Comparison of ENCODE assay signal across 16 mouse cellular contexts in genomic region chr4:82401450-82402061, GRCm38 (mm10).
A peak's percentile ranks its signal among the peaks of the same experiment; 100 is the strongest.
DNase-seq lines count a peak whose midpoint lies in the region; ATAC-seq lines count a peak whose summit lies in the region.
"Had no signal": no experiment of that assay in that cellular context is flagged by ENCODE, and none has a peak within 500 bp of the region (broad histone marks: within the 10 kb centered on the region; RNA-seq: fewer than 3 reads in every experiment).

No protein-coding gene starts in this region.

- WGBS in heart, embryonic 12.5 days: 63% methylated on average over 3 of the region's 3 CpGs
- 40% methylated on average over 3 of the region's 3 CpGs for WGBS in lung, embryonic 15.5 days

- H3K4me3 ChIP-seq in heart, embryonic 12.5 days: no peak overlapping the region
- no peak overlapping the region for H3K4me3 ChIP-seq in lung, embryonic 15.5 days
- H3K4me3 ChIP-seq: layer of hippocampus, adult 2 months; left cerebral cortex, adult 2 months; midbrain, embryonic 12.5 days; stomach, embryonic 15.5 days had no signal

- no peak for ATAC-seq in heart, embryonic 12.5 days (ENCODE audit: insufficient number of reproducible peaks, low FRiP score)
- ATAC-seq in lung, embryonic 15.5 days (ENCODE audit: borderline replicate concordance, extremely low read depth, low FRiP score, low TSS enrichment): no peak
- no peak for ATAC-seq in megakaryocyte, adult 5-6 weeks (ENCODE audit: poor library complexity, severe bottlenecking)
- ATAC-seq: inflammation-experienced regulatory T-cells, adult 6 months had no signal

- no peaks in the 10 kb centered on the region for H3K27me3 ChIP-seq in heart, embryonic 12.5 days (replicated peaks)
- no peaks in the 10 kb centered on the region for H3K27me3 ChIP-seq in lung, embryonic 15.5 days
- H3K27me3 ChIP-seq: stomach, embryonic 15.5 days had no signal

- intact Hi-C loops in heart, postnatal 25 days (cut with DNase I): loop anchor here (2.0 to 5.0 kb wide), 2 partner anchors 43 to 101 kb away; no protein-coding TSS in a partner anchor

- peaks cover 68% of the 10 kb centered on the region for H3K4me1 ChIP-seq in heart, embryonic 12.5 days (replicated peaks)
- H3K4me1 ChIP-seq in lung, embryonic 15.5 days: peaks cover 65% of the 10 kb centered on the region

- H3K9ac ChIP-seq in heart, embryonic 12.5 days: no peak overlapping the region
- no peak overlapping the region for H3K9ac ChIP-seq in lung, embryonic 15.5 days
- H3K9ac ChIP-seq: midbrain, embryonic 12.5 days; stomach, embryonic 15.5 days had no signal

- no peak overlapping the region for H3K4me2 ChIP-seq in heart, embryonic 12.5 days
- no peak overlapping the region for H3K4me2 ChIP-seq in lung, embryonic 15.5 days
- H3K4me2 ChIP-seq: midbrain, embryonic 12.5 days; stomach, embryonic 15.5 days had no signal

- H3K27ac ChIP-seq in heart, embryonic 12.5 days (ENCODE audit: poor library complexity, severe bottlenecking): 0 out of 2 replicates have a peak overlapping the region, but pooled peaks have one; percentile 14
- 0 out of 2 replicates have a peak overlapping the region, but pooled peaks have one; percentile 6 for H3K27ac ChIP-seq in lung, embryonic 15.5 days
- H3K27ac ChIP-seq: kidney, postnatal 0 days; midbrain, embryonic 12.5 days had no signal

- H3K36me3 ChIP-seq in heart, embryonic 12.5 days: peaks cover 3% of the 10 kb centered on the region; the same call in 1 of the 2 replicates
- no peaks in the 10 kb centered on the region for H3K36me3 ChIP-seq in lung, embryonic 15.5 days
- H3K36me3 ChIP-seq: midbrain, embryonic 12.5 days; stomach, embryonic 15.5 days had no signal

- no peaks in the 10 kb centered on the region for H3K9me3 ChIP-seq in heart, embryonic 12.5 days (replicated peaks)
- H3K9me3 ChIP-seq in lung, embryonic 15.5 days: no peaks in the 10 kb centered on the region
- H3K9me3 ChIP-seq: midbrain, embryonic 12.5 days; stomach, embryonic 15.5 days had no signal

- DNase-seq in heart, postnatal 25 days (ENCODE audit: low spot score): no peak
- DNase-seq in lung, postnatal 4 days: no peak
- peak; percentile 79 for DNase-seq in ZHBTc4 (ENCODE audit: low read depth, low spot score)
- DNase-seq in forelimb bud, embryonic 11.5 days (ENCODE audit: low read depth, low spot score): peak; percentile 57
- DNase-seq: cerebellum, adult 11-12 months; lung, adult 18-20 months; right cerebral cortex, adult 18-20 months had no signal

Comparison
In these comparisons a context has a peak if more than half of its experiments do, and no peak if none do; other contexts are left out.
1. DNase-seq: peak in ZHBTc4 (single experiment) and forelimb bud, embryonic 11.5 days (single experiment); none in heart, postnatal 25 days (single experiment) and lung, postnatal 4 days (0 of 2).